Mouse (Mus musculus): ENCODE results near the gene Palld. TPM values are rescaled to one million over a fixed set of nuclear protein-coding genes. Genes with fewer than 3 reads are reported as not detected.

The Palld gene
- polyA plus RNA-seq, 2 experiments from 2014 or later, result 0.79 to 0.89 TPM

GRCm38 (mm10) chr8:61865365-61865764 lies 37.1 kb downstream of the Palld start:
- ATAC-seq, result no peak

- ATAC-seq, result no peak
These were observed 51.2 kb downstream of the Palld start for GRCm38 (mm10) chr8:61851270-61851669.

- no peak for ATAC-seq
These were observed 53.8 kb downstream of the Palld start for GRCm38 (mm10) chr8:61848581-61849162.

GRCm38 (mm10) chr8:61847494-61847893 lies 55.0 kb downstream of the Palld start:
- ATAC-seq, result no peak

GRCm38 (mm10) chr8:61844992-61845391 lies 57.5 kb downstream of the Palld start:
- ATAC-seq, result no peak

GRCm38 (mm10) chr8:61844575-61844974 lies 57.9 kb downstream of the Palld start:
- ATAC-seq, result no peak

- no peak for ATAC-seq
These were observed 58.7 kb downstream of the Palld start for GRCm38 (mm10) chr8:61843776-61844175.

- no peak for ATAC-seq
These were observed 69.3 kb downstream of the Palld start for GRCm38 (mm10) chr8:61833211-61833610.

GRCm38 (mm10) chr8:61831944-61832343 lies 70.5 kb downstream of the Palld start:
- ATAC-seq, result no peak

GRCm38 (mm10) chr8:61830821-61831220 lies 71.7 kb downstream of the Palld start:
- ATAC-seq, result no peak

GRCm38 (mm10) chr8:61824563-61824962 lies 77.9 kb downstream of the Palld start:
- no peak for ATAC-seq

- no peak for ATAC-seq
These were observed 79.3 kb downstream of the Palld start for GRCm38 (mm10) chr8:61823157-61823556.

- no peak for ATAC-seq
These were observed 98.7 kb downstream of the Palld start for GRCm38 (mm10) chr8:61803764-61804163.

- ATAC-seq, result no peak
These were observed 99.7 kb downstream of the Palld start for GRCm38 (mm10) chr8:61802840-61803239.

GRCm38 (mm10) chr8:61797391-61797947 lies 105.0 kb downstream of the Palld start:
- ATAC-seq, result no peak

GRCm38 (mm10) chr8:61796537-61797050 lies 105.9 kb downstream of the Palld start:
- no peak for ATAC-seq

GRCm38 (mm10) chr8:61789946-61790345 lies 112.5 kb downstream of the Palld start:
- no peak for ATAC-seq

- ATAC-seq, result no peak
These were observed 113.2 kb downstream of the Palld start for GRCm38 (mm10) chr8:61789289-61789688.

GRCm38 (mm10) chr8:61782931-61783491 lies 119.5 kb downstream of the Palld start:
- no peak for ATAC-seq

GRCm38 (mm10) chr8:61780652-61781257 lies 121.7 kb downstream of the Palld start:
- ATAC-seq, result no peak

- ATAC-seq, result no peak
These were observed 124.3 kb downstream of the Palld start for GRCm38 (mm10) chr8:61778194-61778593.

GRCm38 (mm10) chr8:61776560-61776959 lies 125.9 kb downstream of the Palld start:
- ATAC-seq, result no peak

GRCm38 (mm10) chr8:61775936-61776335 lies 126.6 kb downstream of the Palld start:
- ATAC-seq, result no peak

- no peak for ATAC-seq
These were observed 128.3 kb downstream of the Palld start for GRCm38 (mm10) chr8:61774161-61774560.

Data from CD4-positive, CD25-positive, alpha-beta regulatory T cell, adult 4 months (primary cell).